Mouse (Mus musculus): ENCODE measurements at regions not wholly inside any gene's neighbourhood (a gene's known extent, or its start where the extent isn't known, plus 50 kb on each side); places are given as distances from the start of the nearest gene placed in this dataset.

- no peak for DNase-seq (ENCODE audit: low spot score in 2 of 2)
Measured at GRCm38 (mm10) chr10:8998356-8998755, 112.5 kb upstream of the Sash1 start.

GRCm38 (mm10) chr10:8995097-8995496 is 109.2 kb upstream of the Sash1 start:
- DNase-seq (ENCODE audit: low spot score in 2 of 2): no peak

- no peak for DNase-seq (ENCODE audit: low spot score in 2 of 2)
Measured at GRCm38 (mm10) chr10:8986339-8986738, 100.5 kb upstream of the Sash1 start.

- DNase-seq (ENCODE audit: low spot score in 2 of 2): no peak
Measured at GRCm38 (mm10) chr10:8983347-8983746, 97.5 kb upstream of the Sash1 start.

GRCm38 (mm10) chr10:8980568-8980967 is 94.7 kb upstream of the Sash1 start:
- DNase-seq (ENCODE audit: low spot score in 2 of 2): no peak

- no peak for DNase-seq (ENCODE audit: low spot score in 2 of 2)
Measured at GRCm38 (mm10) chr10:8978595-8978994, 92.7 kb upstream of the Sash1 start.

- no peak for DNase-seq (ENCODE audit: low spot score in 2 of 2)
Measured at GRCm38 (mm10) chr10:8973934-8974333, 88.1 kb upstream of the Sash1 start.

GRCm38 (mm10) chr10:8972789-8973551 is 87.1 kb upstream of the Sash1 start:
- no peak for DNase-seq (ENCODE audit: low spot score in 2 of 2)

- no peak for DNase-seq (ENCODE audit: low spot score in 2 of 2)
Measured at GRCm38 (mm10) chr10:8970807-8971206, 84.9 kb upstream of the Sash1 start.

GRCm38 (mm10) chr10:8969586-8969985 is 83.7 kb upstream of the Sash1 start:
- DNase-seq (ENCODE audit: low spot score in 2 of 2): no peak

GRCm38 (mm10) chr10:8969016-8969415 is 83.1 kb upstream of the Sash1 start:
- DNase-seq (ENCODE audit: low spot score in 2 of 2): no peak

GRCm38 (mm10) chr10:8968276-8968923 is 82.5 kb upstream of the Sash1 start:
- DNase-seq (ENCODE audit: low spot score in 2 of 2): no peak

GRCm38 (mm10) chr10:8962921-8963320 is 77.1 kb upstream of the Sash1 start:
- DNase-seq (ENCODE audit: low spot score in 2 of 2): no peak

GRCm38 (mm10) chr10:8960964-8961675 is 75.2 kb upstream of the Sash1 start:
- no peak for DNase-seq (ENCODE audit: low spot score in 2 of 2)

- no peak for DNase-seq (ENCODE audit: low spot score in 2 of 2)
Measured at GRCm38 (mm10) chr10:8960275-8960960, 74.5 kb upstream of the Sash1 start.

- no peak for DNase-seq (ENCODE audit: low spot score in 2 of 2)
Measured at GRCm38 (mm10) chr10:8955499-8956211, 69.8 kb upstream of the Sash1 start.

GRCm38 (mm10) chr10:8954003-8954402 is 68.1 kb upstream of the Sash1 start:
- no peak for DNase-seq (ENCODE audit: low spot score in 2 of 2)

- DNase-seq (ENCODE audit: low spot score in 2 of 2): no peak
Measured at GRCm38 (mm10) chr10:8952922-8953321, 67.1 kb upstream of the Sash1 start.

GRCm38 (mm10) chr10:8951937-8952336 is 66.1 kb upstream of the Sash1 start:
- DNase-seq (ENCODE audit: low spot score in 2 of 2): no peak

GRCm38 (mm10) chr10:8951236-8951825 is 65.5 kb upstream of the Sash1 start:
- no peak for DNase-seq (ENCODE audit: low spot score in 2 of 2)

GRCm38 (mm10) chr10:8948227-8948626 is 62.4 kb upstream of the Sash1 start:
- DNase-seq (ENCODE audit: low spot score in 2 of 2): no peak

Data from frontal cortex, postnatal 25 days (tissue).